Mouse (Mus musculus) kidney, adult 2 months (tissue): ENCODE data around the gene Coro7.

Source experiments
- CTCF ChIP-seq: fragments of 200-500 bp; conservative IDR thresholded peaks from 2 replicates; pipeline ENCODE4 v1.5.1; 2011; ENCODE audit warnings: low read depth, mild to moderate bottlenecking, control low read depth, low read length, moderate library complexity, mixed read lengths; ENCODE audit not compliant: insufficient read depth, insufficient read length
- POLR2A ChIP-seq: fragments of 200-500 bp; IDR thresholded peaks from one replicate; pipeline ENCODE4 v1.6.1; 2011; ENCODE audit warnings: low read depth, low read length, control low read depth

- TF ChIP-seq CTCF, result no peak
- no peak for TF ChIP-seq POLR2A
Measured at GRCm38 (mm10) chr16:4661605-4662004, 18.0 kb downstream of the Coro7 start.
